Mouse (Mus musculus): Measurements from ENCODE around the gene Sox13.

GRCm38 (mm10) chr1:133346531-133346930 is 77.6 kb downstream of the Sox13 start:
- TF ChIP-seq CTCF (IDR thresholded peaks at IDR 0.05; ENCODE audit: borderline replicate concordance, control insufficient read depth, extremely low read depth, insufficient read depth, low read length, poor library complexity) (no peak), POLR2A (IDR thresholded peaks at IDR 0.05; ENCODE audit: control insufficient read depth, extremely low read depth, insufficient read depth, low read length, poor library complexity) (no peak)
